Mouse (Mus musculus): ENCODE data around the gene Clec5a. TPM values are rescaled to one million over a fixed set of nuclear protein-coding genes. Genes with fewer than 3 reads are reported as not detected.

The Clec5a gene
- total and polyA plus RNA-seq, 2 experiments, result 0.46 TPM; not detected in 1

- Histone ChIP-seq H3K4me1 (ENCODE audit: control insufficient read depth, insufficient read depth, low read length) (no peaks in the 10 kb centered on the region), H3K27ac (replicated peaks; ENCODE audit: insufficient read depth, low read depth, low read length) (no peak overlapping the region), H3K4me3 (ENCODE audit: insufficient read depth, low read depth, low read length) (no peak overlapping the region), H3K9ac (ENCODE audit: low read depth, low read length) (no peak overlapping the region), H3K27me3 (ENCODE audit: control insufficient read depth, insufficient read depth, low read length) (0 out of 2 replicates have a peak, but pooled peaks cover 2% of the 10 kb centered on the region), H3K79me2 (ENCODE audit: control insufficient read depth, insufficient read depth, low read length) (no peaks in the 10 kb centered on the region), H3K36me3 (ENCODE audit: control insufficient read depth, insufficient read depth, low read length) (no peaks in the 10 kb centered on the region)
- DNase-seq (ENCODE audit: extremely low read depth, low read depth, low spot score), result peak; percentile 41
- TF ChIP-seq CTCF (IDR thresholded peaks at IDR 0.05; ENCODE audit: low read depth, low read length), result no peak
- WGBS, result 79% methylated on average over 1 of the region's 1 CpGs
These were observed 9.3 kb downstream of the Clec5a start for GRCm38 (mm10) chr6:40576305-40576704.

GRCm38 (mm10) chr6:40573618-40574017, 12.0 kb downstream of the Clec5a start:
- Histone ChIP-seq H3K79me2 (ENCODE audit: control insufficient read depth, insufficient read depth, low read length) (no peaks in the 10 kb centered on the region), H3K9ac (ENCODE audit: low read depth, low read length) (no peak overlapping the region), H3K27ac (replicated peaks; ENCODE audit: insufficient read depth, low read depth, low read length) (no peak overlapping the region), H3K27me3 (ENCODE audit: control insufficient read depth, insufficient read depth, low read length) (0 out of 2 replicates have a peak, but pooled peaks cover 2% of the 10 kb centered on the region), H3K4me1 (ENCODE audit: control insufficient read depth, insufficient read depth, low read length) (no peaks in the 10 kb centered on the region), H3K36me3 (ENCODE audit: control insufficient read depth, insufficient read depth, low read length) (no peaks in the 10 kb centered on the region), H3K4me3 (ENCODE audit: insufficient read depth, low read depth, low read length) (no peak overlapping the region)
- peak; percentile 11 for DNase-seq (ENCODE audit: extremely low read depth, low read depth, low spot score)
- TF ChIP-seq CTCF (IDR thresholded peaks at IDR 0.05; ENCODE audit: low read depth, low read length) (no peak), POLR2A (IDR thresholded peaks at IDR 0.05; ENCODE audit: extremely low read depth, insufficient read depth, low read length) (no peak)
- WGBS, result 72% methylated on average over 3 of the region's 3 CpGs

GRCm38 (mm10) chr6:40569187-40569586, 16.4 kb downstream of the Clec5a start, which contains the start of gene Olfr460:
Gene Olfr460 (plus strand): TSS chr6:40569487.
- Histone ChIP-seq H3K79me2 (ENCODE audit: control insufficient read depth, insufficient read depth, low read length) (no peaks in the 10 kb centered on the region), H3K9ac (ENCODE audit: low read depth, low read length) (no peak within 1 kb of the TSS), H3K4me1 (ENCODE audit: control insufficient read depth, insufficient read depth, low read length) (no peaks in the 10 kb centered on the region), H3K27ac (replicated peaks; ENCODE audit: insufficient read depth, low read depth, low read length) (no peak within 1 kb of the TSS), H3K36me3 (ENCODE audit: control insufficient read depth, insufficient read depth, low read length) (no peaks in the 10 kb centered on the region), H3K4me3 (ENCODE audit: insufficient read depth, low read depth, low read length) (no peak within 1 kb of the TSS), H3K27me3 (ENCODE audit: control insufficient read depth, insufficient read depth, low read length) (0 out of 2 replicates have a peak, but pooled peaks cover 2% of the 10 kb centered on the region)
- 87% methylated on average over 3 of the region's 3 CpGs for WGBS
- DNase-seq (ENCODE audit: extremely low read depth, low read depth, low spot score), result no peak
- TF ChIP-seq POLR2A (IDR thresholded peaks at IDR 0.05; ENCODE audit: extremely low read depth, insufficient read depth, low read length) (no peak), CTCF (IDR thresholded peaks at IDR 0.05; ENCODE audit: low read depth, low read length) (no peak)

- Histone ChIP-seq H3K27ac (replicated peaks; ENCODE audit: insufficient read depth, low read depth, low read length) (no peak within 1 kb of the TSS), H3K4me3 (ENCODE audit: insufficient read depth, low read depth, low read length) (no peak within 1 kb of the TSS), H3K9ac (ENCODE audit: low read depth, low read length) (no peak within 1 kb of the TSS), H3K27me3 (ENCODE audit: control insufficient read depth, insufficient read depth, low read length) (no peaks in the 10 kb centered on the region), H3K79me2 (ENCODE audit: control insufficient read depth, insufficient read depth, low read length) (no peaks in the 10 kb centered on the region), H3K36me3 (ENCODE audit: control insufficient read depth, insufficient read depth, low read length) (no peaks in the 10 kb centered on the region), H3K4me1 (ENCODE audit: control insufficient read depth, insufficient read depth, low read length) (no peaks in the 10 kb centered on the region)
- DNase-seq (ENCODE audit: extremely low read depth, low read depth, low spot score), result no peak
- TF ChIP-seq CTCF (IDR thresholded peaks at IDR 0.05; ENCODE audit: low read depth, low read length), result no peak
- TF ChIP-seq POLR2A (IDR thresholded peaks at IDR 0.05; ENCODE audit: extremely low read depth, insufficient read depth, low read length), result no peak
- WGBS, result 84% methylated on average over 2 of the region's 2 CpGs
These were observed 30.7 kb downstream of the Clec5a start, which contains the start of gene Olfr461 for GRCm38 (mm10) chr6:40554950-40555349. Gene Olfr461 (minus strand): TSS chr6:40555050.

- Histone ChIP-seq H3K79me2 (ENCODE audit: control insufficient read depth, insufficient read depth, low read length) (no peaks in the 10 kb centered on the region), H3K36me3 (ENCODE audit: control insufficient read depth, insufficient read depth, low read length) (no peaks in the 10 kb centered on the region), H3K4me3 (ENCODE audit: insufficient read depth, low read depth, low read length) (no peak overlapping the region), H3K27ac (replicated peaks; ENCODE audit: insufficient read depth, low read depth, low read length) (no peak overlapping the region), H3K9ac (ENCODE audit: low read depth, low read length) (no peak overlapping the region), H3K27me3 (ENCODE audit: control insufficient read depth, insufficient read depth, low read length) (no peaks in the 10 kb centered on the region), H3K4me1 (ENCODE audit: control insufficient read depth, insufficient read depth, low read length) (no peaks in the 10 kb centered on the region)
- 79% methylated on average over 10 of the region's 10 CpGs for WGBS
- TF ChIP-seq CTCF (IDR thresholded peaks at IDR 0.05; ENCODE audit: low read depth, low read length) (no peak), POLR2A (IDR thresholded peaks at IDR 0.05; ENCODE audit: extremely low read depth, insufficient read depth, low read length) (no peak)
- DNase-seq (ENCODE audit: extremely low read depth, low read depth, low spot score), result no peak
These were observed 40.9 kb downstream of the Clec5a start for GRCm38 (mm10) chr6:40544690-40545089.

Other genes starting within 250 kb of the Clec5a start
- 6.5 and 8.3 TPM in 2 replicates for gene E330009J07Rik, start 149.7 kb downstream of the Clec5a start, total RNA-seq (2014; rRNA removed)
- 3.7 and 4.1 TPM in 2 replicates for gene E330009J07Rik, start 149.7 kb downstream of the Clec5a start, polyA plus RNA-seq (2012; rRNA removed)
- gene Wee2, start 146.7 kb downstream of the Clec5a start, total RNA-seq (2014; rRNA removed), result not detected in 2 replicates
- not detected in 2 replicates for gene Wee2, start 146.7 kb downstream of the Clec5a start, polyA plus RNA-seq (2012; rRNA removed)
- 21.6 and 29.0 TPM in 2 replicates for gene Ssbp1, start 114.5 kb downstream of the Clec5a start, total RNA-seq (2014; rRNA removed)
- 7.9 and 8.1 TPM in 2 replicates for gene Ssbp1, start 114.5 kb downstream of the Clec5a start, polyA plus RNA-seq (2012; rRNA removed)
- gene Tas2r137, start 94.6 kb downstream of the Clec5a start, total RNA-seq (2014; rRNA removed), result 0.09 and 0.13 TPM in 2 replicates
- 0.11 TPM in 1 of 2 replicates, not detected in the other for gene Tas2r137, start 94.6 kb downstream of the Clec5a start, polyA plus RNA-seq (2012; rRNA removed)
- gene Tas2r108, start 92.3 kb downstream of the Clec5a start, total RNA-seq (2014; rRNA removed), result 0.27 TPM in 1 of 2 replicates, not detected in the other
- gene Tas2r108, start 92.3 kb downstream of the Clec5a start, polyA plus RNA-seq (2012; rRNA removed), result not detected in 2 replicates
- gene Prss37, start 66.3 kb downstream of the Clec5a start, total RNA-seq (2014; rRNA removed), result not detected in 2 replicates
- gene Prss37, start 66.3 kb downstream of the Clec5a start, polyA plus RNA-seq (2012; rRNA removed), result not detected in 2 replicates
- gene Olfr461, start 30.8 kb downstream of the Clec5a start, total RNA-seq (2014; rRNA removed), result not detected in 2 replicates
- gene Olfr461, start 30.8 kb downstream of the Clec5a start, polyA plus RNA-seq (2012; rRNA removed), result not detected in 2 replicates
- not detected in 2 replicates for gene Olfr460, start 16.3 kb downstream of the Clec5a start, total RNA-seq (2014; rRNA removed)
- not detected in 2 replicates for gene Olfr460, start 16.3 kb downstream of the Clec5a start, polyA plus RNA-seq (2012; rRNA removed)
- 0.13 TPM in 1 of 2 replicates, not detected in the other for gene Tas2r138, start 27.5 kb upstream of the Clec5a start, total RNA-seq (2014; rRNA removed)
- gene Tas2r138, start 27.5 kb upstream of the Clec5a start, polyA plus RNA-seq (2012; rRNA removed), result 0.15 TPM in 1 of 2 replicates, not detected in the other
- gene Mgam, start 43.0 kb upstream of the Clec5a start, total RNA-seq (2014; rRNA removed), result 118 and 122 TPM in 2 replicates
- gene Mgam, start 43.0 kb upstream of the Clec5a start, polyA plus RNA-seq (2012; rRNA removed), result 32.7 and 36.3 TPM in 2 replicates

All from liver, adult 2 months (tissue).